7 mouse cellular contexts compared by ENCODE assay signal in the genomic region with DNA sequence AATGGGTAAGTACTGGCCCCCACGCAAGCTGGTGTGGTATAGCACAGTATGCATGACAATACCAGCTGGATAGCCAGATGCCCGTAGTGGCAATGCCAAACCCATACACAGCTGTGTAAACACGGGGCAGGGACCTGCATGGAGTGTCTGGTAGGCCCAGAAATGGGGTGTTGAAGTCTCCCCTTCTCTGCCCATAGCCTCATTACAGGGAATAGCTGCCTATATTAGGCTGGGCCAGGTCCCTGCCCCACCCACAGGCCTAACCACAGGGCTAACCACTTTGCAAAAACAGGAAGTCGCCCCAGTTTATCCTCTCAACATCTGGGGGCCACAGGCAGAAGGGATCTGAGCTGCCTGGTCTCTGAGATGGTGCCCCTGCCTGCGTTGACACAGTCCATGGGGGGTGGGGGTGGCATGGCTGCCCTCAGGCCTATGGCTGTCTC. TPM values are rescaled to one million over a fixed set of nuclear protein-coding genes. Genes with fewer than 3 reads are reported as not detected.
DNase-seq lines count a peak whose midpoint lies in the region; ATAC-seq and TF ChIP-seq lines count a peak whose summit lies in the region.
"Not testable (repeated sequence)": the region's sequence is repeated elsewhere in the genome, so short reads cannot be mapped to it uniquely, and the experiment has no call there.

No protein-coding gene starts in this region.

- not testable (repeated sequence) for H3K4me2 ChIP-seq in liver, embryonic 12.5 days

- H3K27ac ChIP-seq in liver, embryonic 12.5 days = not testable (repeated sequence)
- H3K27ac ChIP-seq in thymus, adult 2 months (ENCODE audit: control insufficient read depth, insufficient read depth, low read length) = peak overlapping the region; percentile 76

- peak; percentile 93 to 96 for ATAC-seq in hematopoietic stem cell, adult 5-6 weeks (replicated peaks in 1 of 2; ENCODE audit: insufficient read depth in 1 of 2, low FRiP score in 2 of 2, low TSS enrichment in 1 of 2, low read depth in 1 of 2, poor library complexity in 2 of 2, severe bottlenecking in 2 of 2)
- peak; percentile 69 for ATAC-seq in liver, embryonic 12.5 days

- H3K9me3 ChIP-seq in liver, embryonic 12.5 days (replicated peaks) = not testable (repeated sequence)

- not testable (repeated sequence) for H3K9ac ChIP-seq in liver, embryonic 12.5 days

- not testable (repeated sequence) for TF ChIP-seq POLR2A in thymus, adult 2 months (IDR thresholded peaks at IDR 0.05; ENCODE audit: control insufficient read depth, extremely low read depth, insufficient read depth, low read length, poor library complexity)

- H3K4me3 ChIP-seq in liver, embryonic 12.5 days; thymus, adult 2 months (ENCODE audit: control insufficient read depth, insufficient read depth, low read length): not testable (repeated sequence)

- H3K27me3 ChIP-seq in liver, embryonic 12.5 days (replicated peaks); thymus, adult 2 months (ENCODE audit: control insufficient read depth, insufficient read depth, low read length): not testable (repeated sequence)

- TF ChIP-seq CTCF in thymus, adult 2 months (IDR thresholded peaks at IDR 0.05; ENCODE audit: borderline replicate concordance, control insufficient read depth, extremely low read depth, insufficient read depth, low read length, poor library complexity) = not testable (repeated sequence)

- peak; percentile 51 to 55 for DNase-seq in B cell, adult 2 months
- DNase-seq in MN1 (ENCODE audit: low spot score) = peak; percentile 47
- peak; percentile 41 to 47 for DNase-seq in lung, postnatal 4 days
- peak; percentile 57 to 62 for DNase-seq in natural killer cell, adult 2 months (ENCODE audit: low spot score in 2 of 2)
- DNase-seq in thymus, adult 2 months = peak; percentile 61

- WGBS in liver, embryonic 12.5 days (ENCODE audit: insufficient replicate concordance) = 20% methylated on average over 5 of the region's 5 CpGs
- WGBS in thymus, adult 2 months = 2% methylated on average over 5 of the region's 5 CpGs

- peaks cover 40% of the 10 kb centered on the region for H3K4me1 ChIP-seq in liver, embryonic 12.5 days
- peaks cover 47% of the 10 kb centered on the region for H3K4me1 ChIP-seq in thymus, adult 2 months (replicated peaks; ENCODE audit: control insufficient read depth, insufficient read depth, low read length)

- H3K36me3 ChIP-seq in liver, embryonic 12.5 days; thymus, adult 2 months (ENCODE audit: control insufficient read depth, insufficient read depth, low read length): not testable (repeated sequence)

RNA-seq across cellular contexts. Expression of gene Alkbh4, which starts 13.2 kb away (rescaled TPM):
- 6.6 and 12.6 TPM in 2 replicates for total RNA-seq in hematopoietic stem cell, adult 5-6 weeks (2017)
- 17.0 and 18.8 TPM in 2 replicates for polyA plus RNA-seq in liver, embryonic 12.5 days (2016; fragmentation: Nextera tagmentation; extraction: Ambion mirVana)
- polyA plus RNA-seq in thymus, adult 2 months (2012; rRNA removed) = 54.2 and 55.2 TPM in 2 replicates

RNA-seq across cellular contexts. Expression of gene Lrwd1, which starts 13.3 kb away (rescaled TPM):
- 26.8 and 40.3 TPM in 2 replicates for total RNA-seq in hematopoietic stem cell, adult 5-6 weeks (2017)
- polyA plus RNA-seq in liver, embryonic 12.5 days (2016; fragmentation: Nextera tagmentation; extraction: Ambion mirVana) = 53.4 and 54.5 TPM in 2 replicates
- polyA plus RNA-seq in thymus, adult 2 months (2012; rRNA removed) = 136 and 138 TPM in 2 replicates

RNA-seq across cellular contexts. Expression of gene Orai2, which starts 21.4 kb away (rescaled TPM):
- total RNA-seq in hematopoietic stem cell, adult 5-6 weeks (2017) = 25.8 and 26.5 TPM in 2 replicates
- 4.4 and 6.7 TPM in 2 replicates for polyA plus RNA-seq in liver, embryonic 12.5 days (2016; fragmentation: Nextera tagmentation; extraction: Ambion mirVana)
- polyA plus RNA-seq in thymus, adult 2 months (2012; rRNA removed) = 276 and 292 TPM in 2 replicates

RNA-seq across cellular contexts. Expression of gene Polr2j, which starts 32.7 kb away (rescaled TPM):
- total RNA-seq in hematopoietic stem cell, adult 5-6 weeks (2017) = 73.1 and 96.1 TPM in 2 replicates
- polyA plus RNA-seq in liver, embryonic 12.5 days (2016; fragmentation: Nextera tagmentation; extraction: Ambion mirVana) = 186 and 191 TPM in 2 replicates
- 81.9 and 89.4 TPM in 2 replicates for polyA plus RNA-seq in thymus, adult 2 months (2012; rRNA removed)

RNA-seq across cellular contexts. Expression of gene Prkrip1, which starts 49.6 kb away (rescaled TPM):
- total RNA-seq in hematopoietic stem cell, adult 5-6 weeks (2017) = 42.5 and 55.0 TPM in 2 replicates
- polyA plus RNA-seq in liver, embryonic 12.5 days (2016; fragmentation: Nextera tagmentation; extraction: Ambion mirVana) = 36.3 and 41.3 TPM in 2 replicates
- 15.9 and 20.7 TPM in 2 replicates for polyA plus RNA-seq in thymus, adult 2 months (2012; rRNA removed)

Comparison
In these comparisons a context has a peak if more than half of its experiments do, and no peak if none do; other contexts are left out.
1. RNA of gene Orai2, which starts 21.4 kb away (polyA plus RNA-seq): 276 to 292 TPM in thymus, adult 2 months; 4.4 to 6.7 TPM in liver, embryonic 12.5 days; every median in the first group is over 10 times any median in the second.
2. Peak in every context shown above with its lines, with median percentiles within 50 percentile points of each other: DNase-seq.